Mouse (Mus musculus) mouse embryonic stem cell (cell line): ENCODE data around the gene Hist1h4n.
"Not testable (repeated sequence)": the region's sequence is repeated elsewhere in the genome, so short reads cannot be mapped to it uniquely, and the experiment has no call there.

Experiments used
- in situ Hi-C, 2 experiments: fragments of 300-500 bp; cut with MboI; formaldehyde crosslinking; loops; 1 replicate in 1 of 2; 3 replicates in 1 of 2; pipeline ENCODE4 v1.14.3; 2019 to 2020; ENCODE audit warnings: low sequenced_read_pairs in 2 of 2, low pct_unique_long_range_greater_than_20kb in 1 of 2, mixed read lengths in 1 of 2; ENCODE audit not compliant: unreplicated experiment in 1 of 2

Gene Hist1h4n

DNA sequence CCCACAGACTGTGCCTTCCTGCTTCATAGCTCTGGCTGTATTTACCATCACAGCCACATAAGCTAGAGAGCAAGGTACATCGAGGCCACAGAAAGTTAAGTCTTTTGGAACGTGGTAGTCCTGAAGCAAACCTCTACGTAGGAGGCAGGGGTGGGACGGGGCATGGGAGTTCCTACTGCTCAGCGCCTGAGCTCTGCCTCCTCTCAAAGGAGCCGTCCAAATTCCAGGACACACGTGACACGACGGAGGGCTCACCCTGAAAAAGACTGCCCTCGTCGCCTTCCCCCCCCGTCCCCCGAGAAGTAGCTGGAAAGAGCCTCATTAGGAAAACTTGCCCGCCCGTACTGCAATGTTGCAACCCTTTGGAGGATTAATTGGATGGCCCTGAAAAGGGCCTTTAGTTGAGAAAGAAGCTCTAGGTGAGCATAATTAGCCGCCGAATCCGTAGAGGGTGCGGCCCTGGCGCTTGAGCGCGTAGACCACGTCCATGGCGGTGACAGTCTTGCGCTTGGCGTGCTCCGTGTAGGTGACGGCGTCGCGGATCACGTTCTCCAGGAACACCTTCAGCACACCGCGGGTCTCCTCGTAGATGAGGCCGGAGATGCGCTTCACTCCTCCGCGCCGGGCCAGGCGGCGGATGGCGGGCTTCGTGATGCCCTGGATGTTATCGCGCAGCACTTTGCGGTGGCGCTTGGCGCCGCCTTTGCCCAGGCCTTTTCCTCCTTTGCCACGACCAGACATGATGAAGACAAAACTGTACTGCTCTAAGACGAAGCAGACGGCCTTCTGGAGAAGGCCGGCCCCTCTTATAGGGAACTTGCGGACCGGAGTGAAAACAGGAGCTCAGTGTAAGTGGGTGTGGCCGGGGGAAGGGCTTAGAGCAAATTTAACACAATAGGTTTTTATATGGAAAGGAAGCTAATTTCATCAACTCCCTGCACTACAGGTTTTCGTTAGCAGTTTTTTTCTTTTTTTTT is at the start of gene Hist1h4n:
Gene Hist1h4n (minus strand): TSS at position 779 of the 977 bp plus-strand sequence.
- in situ Hi-C loops = not testable (repeated sequence)

DNA sequence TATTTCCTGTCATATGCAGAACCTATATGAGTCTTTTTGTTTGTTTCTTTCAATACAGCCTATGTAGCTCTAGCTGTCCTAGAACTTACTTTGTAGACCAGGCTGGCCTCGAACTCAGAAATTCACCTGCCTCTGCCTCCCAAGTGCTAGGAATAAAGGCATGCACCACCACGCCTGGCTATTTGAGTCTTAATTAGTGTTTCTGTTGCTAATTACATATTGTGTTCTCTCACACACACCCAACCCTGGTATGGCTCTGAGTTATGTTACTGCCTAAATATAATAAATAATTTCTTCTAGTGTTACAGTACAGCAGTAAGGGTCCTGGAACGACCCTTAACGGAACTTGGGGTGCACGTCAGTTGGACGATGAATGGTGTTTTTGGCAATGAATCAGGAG is 48.7 kb upstream of the Hist1h4n start:
- in situ Hi-C loops = no loop called here

GRCm38 (mm10) chr13:21865503-21865902 is 33.5 kb upstream of the Hist1h4n start:
- in situ Hi-C loops = loop anchor here in 1 of 2 experiments (25.0 kb wide), 1 partner anchor 172 kb away; the partner anchor contains the start of genes Hist1h2ag, Hist1h2ah, Hist1h2bj and Hist1h2bk

DNA sequence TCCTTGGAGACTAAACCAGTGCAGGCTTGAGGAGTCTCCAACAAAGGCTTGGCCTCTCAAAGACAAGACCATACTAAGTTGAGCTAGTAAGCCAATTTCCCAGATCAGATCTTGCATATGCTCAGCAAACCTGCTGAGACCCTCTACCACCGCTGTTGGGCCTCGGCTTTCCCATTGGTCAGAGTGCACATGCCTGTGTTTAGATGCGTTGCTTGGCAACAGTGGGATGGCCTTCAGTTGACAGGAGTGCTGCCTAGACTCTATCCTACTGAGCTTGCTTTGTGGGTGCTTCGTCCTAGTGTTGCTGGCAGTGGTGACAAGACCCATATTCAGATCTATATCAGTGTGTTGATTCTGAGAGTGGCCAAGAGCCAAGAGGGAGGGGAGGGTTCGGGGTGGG is 29.6 kb upstream of the Hist1h4n start:
- in situ Hi-C loops = loop anchor here in 1 of 2 experiments (25.0 kb wide), 1 partner anchor 176 kb away; the partner anchor contains the start of genes Hist1h2ag, Hist1h2ah, Hist1h2bj and Hist1h2bk

- in situ Hi-C loops = loop anchor here in 1 of 2 experiments (25.0 kb wide), 1 partner anchor 182 kb away; the partner anchor contains the start of genes Hist1h2ag, Hist1h2ah, Hist1h2bj and Hist1h2bk
Measured at GRCm38 (mm10) chr13:21855698-21856162, 23.7 kb upstream of the Hist1h4n start.

- in situ Hi-C loops = loop anchor here in 1 of 2 experiments (25.0 kb wide), 1 partner anchor 182 kb away; the partner anchor contains the start of genes Hist1h2ag, Hist1h2ah, Hist1h2bj and Hist1h2bk
Measured at GRCm38 (mm10) chr13:21855146-21855545, 23.1 kb upstream of the Hist1h4n start.

GRCm38 (mm10) chr13:21852215-21852945 is 20.4 kb upstream of the Hist1h4n start:
- in situ Hi-C loops = loop anchor here in 1 of 2 experiments (25.0 kb wide), 1 partner anchor 185 kb away; the partner anchor contains the start of genes Hist1h2ag, Hist1h2ah, Hist1h2bj and Hist1h2bk

- in situ Hi-C loops = loop anchor here in 1 of 2 experiments (25.0 kb wide), 1 partner anchor 187 kb away; the partner anchor contains the start of genes Hist1h2ag, Hist1h2ah, Hist1h2bj and Hist1h2bk
Measured at GRCm38 (mm10) chr13:21850696-21851095, 18.7 kb upstream of the Hist1h4n start.

- in situ Hi-C loops = no loop called here
Measured at GRCm38 (mm10) chr13:21847883-21848282, 15.9 kb upstream of the Hist1h4n start.

- in situ Hi-C loops = not testable (repeated sequence)
Measured at GRCm38 (mm10) chr13:21846356-21846755, 14.4 kb upstream of the Hist1h4n start.

DNA sequence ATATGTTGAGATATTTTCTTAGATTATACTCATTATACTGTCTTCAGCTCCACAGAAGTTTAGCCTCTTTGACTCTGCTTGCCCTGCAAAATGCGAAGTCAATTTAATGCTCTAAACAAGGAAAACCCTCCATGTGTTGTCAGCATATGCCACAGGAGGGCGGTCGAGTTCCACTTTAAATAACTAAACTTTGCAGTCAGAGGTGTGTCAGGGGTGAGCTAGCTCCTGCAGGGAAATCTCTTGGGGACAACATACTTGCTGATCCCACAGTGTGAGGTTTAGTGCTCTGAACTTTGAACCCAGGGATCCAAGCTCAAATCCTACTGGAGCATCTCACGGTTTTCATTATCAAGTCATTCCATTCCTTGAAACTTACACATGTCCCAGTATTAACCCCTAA is 8.5 kb upstream of the Hist1h4n start:
- in situ Hi-C loops = not testable (repeated sequence)

- in situ Hi-C loops = not testable (repeated sequence)
Measured at GRCm38 (mm10) chr13:21833461-21833860, 1.5 kb upstream of the Hist1h4n start, which contains the start of the genes Hist1h2ap and Hist1h2br. Gene Hist1h2ap (minus strand): TSS chr13:21833507. Gene Hist1h2br (plus strand): TSS chr13:21833743.

DNA sequence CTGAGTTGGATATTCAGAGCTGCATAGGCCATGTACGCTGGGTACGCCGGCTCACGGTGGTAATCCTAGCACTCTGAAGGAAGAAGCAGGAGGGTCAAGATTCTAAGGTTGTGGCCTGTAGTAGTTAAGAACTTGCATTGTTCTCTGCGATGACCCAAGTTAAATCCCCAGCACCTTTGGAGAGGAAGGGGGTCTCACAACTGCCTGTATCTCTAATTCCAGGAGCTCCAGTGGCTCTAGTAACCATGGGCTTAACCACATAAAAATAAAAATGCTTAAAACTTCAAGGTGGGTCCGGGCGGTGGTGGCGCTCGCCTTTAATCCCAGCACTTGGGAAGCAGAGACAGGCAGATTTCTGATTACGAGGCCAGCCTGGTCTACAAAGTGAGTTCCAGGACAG is 1.7 kb downstream of the Hist1h4n start:
- in situ Hi-C loops = no loop called here

GRCm38 (mm10) chr13:21828511-21828910 is 3.5 kb downstream of the Hist1h4n start:
- in situ Hi-C loops = no loop called here

- in situ Hi-C loops = not testable (repeated sequence)
Measured at GRCm38 (mm10) chr13:21820082-21820890, 11.7 kb downstream of the Hist1h4n start.

DNA sequence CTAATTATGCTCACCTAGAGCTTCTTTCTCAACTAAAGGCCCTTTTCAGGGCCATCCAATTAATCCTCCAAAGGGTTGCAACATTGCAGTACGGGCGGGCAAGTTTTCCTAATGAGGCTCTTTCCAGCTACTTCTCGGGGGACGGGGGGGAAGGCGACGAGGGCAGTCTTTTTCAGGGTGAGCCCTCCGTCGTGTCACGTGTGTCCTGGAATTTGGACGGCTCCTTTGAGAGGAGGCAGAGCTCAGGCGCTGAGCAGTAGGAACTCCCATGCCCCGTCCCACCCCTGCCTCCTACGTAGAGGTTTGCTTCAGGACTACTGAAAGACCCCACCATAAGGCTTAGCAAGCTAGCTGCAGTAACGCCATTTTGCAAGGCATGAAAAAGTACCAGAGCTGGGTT is 19.9 kb downstream of the Hist1h4n start:
- in situ Hi-C loops = not testable (repeated sequence)

GRCm38 (mm10) chr13:21811539-21811938 is 20.5 kb downstream of the Hist1h4n start, which contains the start of gene Hist1h4m:
Gene Hist1h4m (plus strand): TSS chr13:21811746.
- in situ Hi-C loops = not testable (repeated sequence)
